Mouse (Mus musculus) heart, postnatal 0 days (tissue): ENCODE results near the gene Slc38a2.

Experiments
- CTCF ChIP-seq: IDR thresholded peaks from 2 replicates; pipeline ENCODE4 v1.5.1; 2016; ENCODE audit warnings: antibody characterized with exemption, control low read depth, low read depth
- EP300 ChIP-seq: IDR thresholded peaks from 2 replicates; pipeline ENCODE4 v1.6.1; 2016; ENCODE audit warnings: antibody characterized with exemption, low read depth

- no peak for TF ChIP-seq CTCF
- TF ChIP-seq EP300: no peak
Observed at GRCm38 (mm10) chr15:96640291-96640985, 59.1 kb downstream of the Slc38a2 start.
